Mouse (Mus musculus) kidney, postnatal 0 days (tissue): ENCODE results near the gene Ccdc80. TPM values are rescaled to one million over a fixed set of nuclear protein-coding genes. Genes with fewer than 3 reads are reported as not detected.

ENCODE experiments used
- ATAC-seq: fragments of 200-750 bp; cut with Nextera tagmentation; replicated peaks from 2 replicates; pipeline ENCODE4 v1.8.0; 2017; ENCODE audit warnings: low read depth, moderate number of reproducible peaks, moderate TSS enrichment, moderate library complexity; ENCODE audit not compliant: low FRiP score
- DNase-seq: peaks from one replicate; pipeline ENCODE4 v3.0.0-alpha.2; 2016; ENCODE audit warnings: low spot score
- H3K27ac ChIP-seq: fragments of 300-500 bp; sonication (generic); 2 replicates; pipeline ENCODE4 v1.5.1; 2014; ENCODE audit warnings: mild to moderate bottlenecking
- H3K27me3 ChIP-seq: fragments of 300-500 bp; sonication (generic); 2 replicates; pipeline ENCODE4 v1.6.1; 2014; ENCODE audit warnings: low read length, mixed read lengths; ENCODE audit not compliant: insufficient read depth
- H3K36me3 ChIP-seq: fragments of 300-500 bp; sonication (generic); 2 replicates; pipeline ENCODE4 v1.6.1; 2014; ENCODE audit warnings: low read length, mixed read lengths; ENCODE audit not compliant: insufficient read depth
- H3K4me1 ChIP-seq: fragments of 300-500 bp; sonication (generic); replicated peaks from 2 replicates; pipeline ENCODE4 v1.6.1; 2014; ENCODE audit warnings: antibody characterized with exemption, low read length, mixed read lengths; ENCODE audit not compliant: insufficient read depth
- H3K4me2 ChIP-seq: fragments of 300-500 bp; sonication (generic); 2 replicates; pipeline ENCODE4 v1.6.1; 2014; ENCODE audit warnings: mild to moderate bottlenecking, low read length, moderate library complexity, mixed read lengths
- H3K4me3 ChIP-seq: fragments of 300-500 bp; sonication (generic); replicated peaks from 2 replicates; pipeline ENCODE4 v1.5.1; 2014; ENCODE audit warnings: low read depth, low read length
- H3K9ac ChIP-seq: fragments of 300-500 bp; sonication (generic); 2 replicates; pipeline ENCODE4 v1.6.1; 2014; ENCODE audit warnings: low read depth, low read length
- H3K9me3 ChIP-seq: fragments of 300-500 bp; sonication (generic); replicated peaks from 2 replicates; pipeline ENCODE4 v1.6.1; 2016; ENCODE audit warnings: low read length, inconsistent platforms, mixed read lengths
- CTCF ChIP-seq: IDR thresholded peaks from 2 replicates; pipeline ENCODE4 v1.5.1; 2016; ENCODE audit warnings: antibody characterized with exemption, low read depth, mild to moderate bottlenecking, moderate library complexity
- WGBS: fragments of 180-500 bp; shearing (Covaris S2); extraction: QIAGEN DNeasy Blood & Tissue Kit; methylation state at CpG from one replicate; pipeline ENCODE4 v1.1.7; 2014; 5-methylcytosine and 5-hydroxymethylcytosine counted together
- polyA plus RNA-seq: library from polyadenylated mRNA; unstranded; fragments of >200 nt; fragmentation: Nextera tagmentation; extraction: Ambion mirVana; gene quantifications from 2 replicates; pipeline ENCODE4 v1.2.1, GENCODE M21; 2015

Gene Ccdc80
- polyA plus RNA-seq, 1 experiment from 2014 or later: 99.7 TPM

DNA sequence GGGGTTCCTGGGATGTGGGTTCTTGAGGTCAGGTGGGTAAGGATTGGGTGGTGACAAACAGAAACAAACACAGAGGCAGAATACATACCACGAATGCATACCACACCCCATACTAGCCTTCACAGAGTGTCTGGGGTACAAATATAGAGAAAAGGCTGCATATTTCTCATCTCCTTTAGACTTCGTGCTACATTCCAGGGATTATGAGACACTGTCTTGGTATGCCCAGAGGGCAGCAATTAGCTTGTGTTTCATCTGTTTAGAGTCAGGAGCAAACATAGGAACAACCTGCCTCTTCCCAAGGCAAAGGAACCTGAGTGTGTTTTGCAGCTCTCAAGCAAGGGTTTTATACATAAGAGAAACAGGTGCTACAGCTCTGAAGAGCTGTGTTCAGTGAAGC, 21.8 kb upstream of the Ccdc80 start:
- no peaks in the 10 kb centered on the region for H3K36me3 ChIP-seq
- no peak overlapping the region for H3K9ac ChIP-seq
- DNase-seq (no peak), ATAC-seq (no peak)
- H3K4me2 ChIP-seq: no peak overlapping the region
- no peak overlapping the region for H3K27ac ChIP-seq
- no peaks in the 10 kb centered on the region for H3K9me3 ChIP-seq
- no peaks in the 10 kb centered on the region for H3K27me3 ChIP-seq
- no peak overlapping the region for H3K4me3 ChIP-seq
- H3K4me1 ChIP-seq: no peaks in the 10 kb centered on the region
- TF ChIP-seq CTCF: no peak
- 62% methylated on average over 2 of the region's 2 CpGs for WGBS

DNA sequence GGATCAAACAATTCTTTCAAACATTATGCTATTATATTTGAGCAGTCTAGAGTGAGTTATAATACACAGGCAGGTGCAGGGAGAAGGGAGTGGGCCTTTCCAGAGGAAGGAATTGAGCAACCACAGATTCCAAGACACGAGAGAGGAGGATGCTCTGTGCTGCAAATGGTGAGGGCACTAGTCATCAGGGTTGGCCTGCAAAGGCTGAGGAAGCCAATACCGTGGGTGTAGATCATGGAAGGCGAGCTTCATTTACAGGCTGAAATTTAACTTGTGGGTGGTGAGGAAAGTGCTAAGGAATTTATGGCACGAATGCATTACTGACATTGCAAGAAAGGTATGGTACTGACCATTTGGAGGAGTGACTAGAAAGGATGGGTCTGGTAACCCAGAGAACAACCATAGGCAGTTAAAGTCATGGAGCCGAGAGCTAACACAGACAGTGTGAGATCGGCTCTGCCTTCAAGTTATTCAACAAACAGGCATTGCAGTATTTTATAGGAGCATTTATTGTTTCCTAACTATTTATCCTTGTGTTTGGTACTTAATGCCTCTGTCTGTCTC, 15.6 kb upstream of the Ccdc80 start:
- no peaks in the 10 kb centered on the region for H3K9me3 ChIP-seq
- H3K27ac ChIP-seq: no peak overlapping the region
- ATAC-seq (no peak), DNase-seq (no peak)
- no peak for TF ChIP-seq CTCF
- no peaks in the 10 kb centered on the region for H3K36me3 ChIP-seq
- H3K9ac ChIP-seq: no peak overlapping the region
- H3K4me2 ChIP-seq: no peak overlapping the region
- WGBS: 64% methylated on average over 6 of the region's 6 CpGs
- H3K27me3 ChIP-seq: no peaks in the 10 kb centered on the region
- no peaks in the 10 kb centered on the region for H3K4me1 ChIP-seq
- H3K4me3 ChIP-seq: no peak overlapping the region

GRCm38 (mm10) chr16:45079322-45079721, 13.9 kb upstream of the Ccdc80 start:
- Histone ChIP-seq H3K9ac (no peak overlapping the region), H3K36me3 (no peaks in the 10 kb centered on the region), H3K27ac (no peak overlapping the region), H3K9me3 (no peaks in the 10 kb centered on the region), H3K27me3 (no peaks in the 10 kb centered on the region), H3K4me3 (no peak overlapping the region), H3K4me2 (no peak overlapping the region), H3K4me1 (no peaks in the 10 kb centered on the region)
- DNase-seq (peak; percentile 66), ATAC-seq (no peak)
- WGBS: 27% methylated on average over 2 of the region's 2 CpGs
- no peak for TF ChIP-seq CTCF

DNA sequence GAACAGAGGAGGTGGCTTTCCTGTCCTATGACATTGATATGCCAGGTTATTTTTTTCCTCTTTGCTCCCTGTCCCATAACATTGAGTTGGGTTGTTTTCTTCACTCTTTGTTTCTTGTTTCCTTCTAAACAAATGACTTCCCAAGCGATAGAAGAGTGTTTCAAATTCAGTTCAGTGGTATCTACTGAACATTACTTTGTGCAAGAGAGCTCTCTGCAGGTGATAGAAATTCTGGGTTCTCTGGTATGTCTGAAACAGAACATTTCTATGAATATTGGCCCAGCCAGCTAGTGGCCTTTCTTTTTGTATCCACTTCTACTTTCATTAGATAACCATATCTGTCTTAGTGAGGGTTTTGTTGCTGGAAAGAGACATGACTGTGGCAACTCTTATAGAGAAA, 4.4 kb upstream of the Ccdc80 start:
- H3K4me1 ChIP-seq: no peaks in the 10 kb centered on the region
- ATAC-seq (no peak), DNase-seq (no peak)
- no peaks in the 10 kb centered on the region for H3K27me3 ChIP-seq
- no peak overlapping the region for H3K27ac ChIP-seq
- WGBS: 84% methylated on average over 1 of the region's 1 CpGs
- H3K36me3 ChIP-seq: no peaks in the 10 kb centered on the region
- H3K4me3 ChIP-seq: no peak overlapping the region
- H3K4me2 ChIP-seq: no peak overlapping the region
- H3K9ac ChIP-seq: no peak overlapping the region
- H3K9me3 ChIP-seq: no peaks in the 10 kb centered on the region
- no peak for TF ChIP-seq CTCF

DNA sequence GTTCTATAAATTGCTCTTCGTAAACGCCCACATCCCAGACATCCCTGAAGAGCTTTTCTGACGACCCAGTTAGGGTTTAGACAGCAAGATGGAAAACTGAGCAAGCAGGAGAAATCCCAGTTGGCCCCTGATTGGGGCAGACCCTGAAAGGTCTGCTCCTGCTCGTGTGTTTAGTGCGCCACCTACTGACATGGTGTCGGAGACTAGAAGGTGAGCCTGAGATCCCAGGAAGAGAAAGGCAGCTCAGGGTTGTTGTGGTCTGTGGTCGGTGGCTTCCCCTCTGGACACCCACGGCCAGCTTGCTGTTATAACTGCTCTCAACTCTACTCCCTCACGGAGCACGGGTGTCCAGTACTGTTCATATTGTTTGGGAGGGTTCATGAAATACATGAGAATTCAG, 3.2 kb upstream of the Ccdc80 start:
- ATAC-seq (peak; percentile 68; the same call in 1 of the 2 replicates), DNase-seq (peak; percentile 88)
- Histone ChIP-seq H3K9me3 (no peaks in the 10 kb centered on the region), H3K27me3 (no peaks in the 10 kb centered on the region), H3K27ac (no peak overlapping the region), H3K4me1 (peaks cover 7% of the 10 kb centered on the region; the same call in 1 of the 2 replicates), H3K4me3 (no peak overlapping the region), H3K9ac (no peak overlapping the region), H3K4me2 (no peak overlapping the region), H3K36me3 (no peaks in the 10 kb centered on the region)
- WGBS: 4% methylated on average over 10 of the region's 10 CpGs
- peak; percentile 92 for TF ChIP-seq CTCF

DNA sequence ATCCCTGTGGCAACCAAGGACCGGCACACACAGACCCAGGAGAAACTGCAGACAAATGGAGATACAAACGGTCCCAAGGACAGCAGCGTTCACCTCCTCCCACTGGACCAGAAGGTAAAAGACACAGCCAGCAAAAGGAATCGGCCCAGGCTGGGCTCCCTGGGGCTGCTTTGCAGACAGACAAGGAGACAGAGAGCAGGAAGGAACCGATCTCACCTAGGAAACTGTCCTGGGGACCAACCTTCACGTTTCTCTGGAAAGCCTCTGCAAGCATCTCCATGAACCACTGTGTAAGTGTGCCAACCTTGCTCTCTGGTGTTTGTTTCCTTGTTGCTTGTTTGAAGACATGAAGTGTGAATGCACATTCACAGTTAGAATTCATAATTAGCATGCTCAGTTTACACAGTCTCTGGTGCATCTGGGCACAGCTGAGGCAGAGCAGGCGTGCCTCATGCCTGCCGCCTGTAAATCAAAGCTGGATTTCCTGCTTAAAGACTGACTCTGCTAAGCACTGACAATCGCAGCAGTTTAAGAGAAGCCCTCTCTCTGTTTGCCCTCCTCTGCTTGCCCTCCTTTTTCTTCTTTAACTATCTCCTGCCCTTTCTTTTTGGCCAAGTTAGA, 1.0 kb downstream of the Ccdc80 start:
- Histone ChIP-seq H3K4me3 (peak overlapping the region; percentile 47), H3K4me2 (peak overlapping the region; percentile 76), H3K36me3 (no peaks in the 10 kb centered on the region), H3K9ac (peak overlapping the region; percentile 64), H3K27ac (peak overlapping the region; percentile 81), H3K4me1 (peaks cover 32% of the 10 kb centered on the region), H3K27me3 (no peaks in the 10 kb centered on the region), H3K9me3 (no peaks in the 10 kb centered on the region)
- 1% methylated on average over 9 of the region's 9 CpGs for WGBS
- no peak for TF ChIP-seq CTCF
- DNase-seq (peak; percentile 64), ATAC-seq (no peak)
